Mouse (Mus musculus) stomach, embryonic 14.5 days (tissue): ENCODE results near the gene Tmem160. TPM values are rescaled to one million over a fixed set of nuclear protein-coding genes. Genes with fewer than 3 reads are reported as not detected.

Source experiments
- ATAC-seq: fragments of 200-750 bp; cut with Nextera tagmentation; 2 replicates; pipeline ENCODE4 v1.8.0; 2017; ENCODE audit warnings: low read depth, moderate TSS enrichment; ENCODE audit not compliant: insufficient number of reproducible peaks, insufficient read depth, low FRiP score
- H3K27ac ChIP-seq: fragments of 300-500 bp; sonication (generic); 2 replicates; pipeline ENCODE4 v1.5.1; 2014; ENCODE audit warnings: mild to moderate bottlenecking, low read length, moderate library complexity, mixed read lengths
- H3K27me3 ChIP-seq: fragments of 300-500 bp; sonication (generic); 2 replicates; pipeline ENCODE4 v1.6.1; 2014; ENCODE audit warnings: low read length, control low read depth, mixed read lengths; ENCODE audit not compliant: control insufficient read depth, insufficient read depth
- H3K36me3 ChIP-seq: fragments of 300-500 bp; sonication (generic); 2 replicates; pipeline ENCODE4 v1.6.1; 2014; ENCODE audit warnings: mild to moderate bottlenecking, control low read depth, low read length, moderate library complexity, mixed read lengths; ENCODE audit not compliant: control insufficient read depth, insufficient read depth
- H3K4me1 ChIP-seq: fragments of 300-500 bp; sonication (generic); 2 replicates; pipeline ENCODE4 v1.6.1; 2014; ENCODE audit warnings: low read length, control low read depth, mixed read lengths; ENCODE audit not compliant: control insufficient read depth, insufficient read depth
- H3K4me2 ChIP-seq: fragments of 300-500 bp; sonication (generic); replicated peaks from 2 replicates; pipeline ENCODE4 v1.6.1; 2014; ENCODE audit warnings: low read depth, low read length, control low read depth
- H3K4me3 ChIP-seq: fragments of 300-500 bp; sonication (generic); 2 replicates; pipeline ENCODE4 v1.5.1; 2014; ENCODE audit warnings: low read depth, low read length, control low read depth
- H3K9ac ChIP-seq: fragments of 300-500 bp; sonication (generic); replicated peaks from 2 replicates; pipeline ENCODE4 v1.6.1; 2014; ENCODE audit warnings: low read depth, mild to moderate bottlenecking, control low read depth, low read length, moderate library complexity, mixed read lengths
- H3K9me3 ChIP-seq: fragments of 300-500 bp; sonication (generic); 2 replicates; pipeline ENCODE4 v1.6.1; 2016; ENCODE audit warnings: low read depth, low read length, control low read depth; ENCODE audit not compliant: control insufficient read depth
- WGBS: fragments of 180-500 bp; shearing (Covaris S2); extraction: QIAGEN DNeasy Blood & Tissue Kit; methylation state at CpG from one replicate; pipeline ENCODE4 v1.1.7; 2014; 5-methylcytosine and 5-hydroxymethylcytosine counted together
- polyA plus RNA-seq: library from polyadenylated mRNA; unstranded; fragments of >200 nt; fragmentation: Nextera tagmentation; extraction: Ambion mirVana; gene quantifications from 2 replicates; pipeline ENCODE4 v1.2.1, GENCODE M21; 2014

Gene Tmem160
- polyA plus RNA-seq, 1 experiment from 2014 or later, result 53.9 TPM

- Histone ChIP-seq H3K27ac (no peak overlapping the region), H3K36me3 (no peaks in the 10 kb centered on the region), H3K4me1 (no peaks in the 10 kb centered on the region), H3K4me2 (no peak overlapping the region), H3K9me3 (no peaks in the 10 kb centered on the region), H3K27me3 (no peaks in the 10 kb centered on the region), H3K9ac (no peak overlapping the region), H3K4me3 (no peak overlapping the region)
- no peak for ATAC-seq
Measured at GRCm38 (mm10) chr7:16488816-16489215, 36.2 kb downstream of the Tmem160 start.

GRCm38 (mm10) chr7:16489948-16490347 lies 37.4 kb downstream of the Tmem160 start:
- H3K4me1 ChIP-seq, result no peaks in the 10 kb centered on the region
- no peak overlapping the region for H3K4me2 ChIP-seq
- H3K9me3 ChIP-seq, result no peaks in the 10 kb centered on the region
- no peaks in the 10 kb centered on the region for H3K36me3 ChIP-seq
- no peak overlapping the region for H3K27ac ChIP-seq
- no peak for ATAC-seq
- no peak overlapping the region for H3K4me3 ChIP-seq
- WGBS, result 80% methylated on average over 9 of the region's 9 CpGs
- H3K9ac ChIP-seq, result no peak overlapping the region
- no peaks in the 10 kb centered on the region for H3K27me3 ChIP-seq

GRCm38 (mm10) chr7:16491759-16492158 lies 39.2 kb downstream of the Tmem160 start:
- Histone ChIP-seq H3K36me3 (peaks cover 7% of the 10 kb centered on the region), H3K9me3 (no peaks in the 10 kb centered on the region), H3K27me3 (no peaks in the 10 kb centered on the region), H3K27ac (no peak overlapping the region), H3K4me2 (no peak overlapping the region), H3K4me3 (no peak overlapping the region), H3K4me1 (no peaks in the 10 kb centered on the region), H3K9ac (no peak overlapping the region)
- WGBS, result 35% methylated on average over 3 of the region's 3 CpGs
- ATAC-seq, result peak; percentile 44; the same call in 1 of the 2 replicates

- Histone ChIP-seq H3K36me3 (peaks cover 11% of the 10 kb centered on the region), H3K4me1 (no peaks in the 10 kb centered on the region), H3K9me3 (no peaks in the 10 kb centered on the region), H3K27me3 (no peaks in the 10 kb centered on the region), H3K4me3 (no peak overlapping the region), H3K9ac (no peak overlapping the region), H3K27ac (no peak overlapping the region), H3K4me2 (no peak overlapping the region)
- 61% methylated on average over 3 of the region's 3 CpGs for WGBS
- ATAC-seq, result no peak
Measured at GRCm38 (mm10) chr7:16492211-16492610, 39.6 kb downstream of the Tmem160 start.

- Histone ChIP-seq H3K4me1 (no peaks in the 10 kb centered on the region), H3K27me3 (no peaks in the 10 kb centered on the region), H3K36me3 (peaks cover 23% of the 10 kb centered on the region), H3K27ac (no peak overlapping the region), H3K9ac (no peak overlapping the region), H3K4me2 (no peak overlapping the region), H3K9me3 (no peaks in the 10 kb centered on the region), H3K4me3 (no peak overlapping the region)
- no peak for ATAC-seq
- 46% methylated on average over 2 of the region's 2 CpGs for WGBS
Measured at GRCm38 (mm10) chr7:16493361-16493760, 40.8 kb downstream of the Tmem160 start.

GRCm38 (mm10) chr7:16496260-16496659 lies 43.7 kb downstream of the Tmem160 start:
- no peak overlapping the region for H3K27ac ChIP-seq

GRCm38 (mm10) chr7:16499671-16500104 lies 47.1 kb downstream of the Tmem160 start:
- Histone ChIP-seq H3K27ac (no peak overlapping the region), H3K9ac (no peak overlapping the region), H3K36me3 (peaks cover 47% of the 10 kb centered on the region), H3K27me3 (no peaks in the 10 kb centered on the region), H3K9me3 (no peaks in the 10 kb centered on the region), H3K4me1 (no peaks in the 10 kb centered on the region), H3K4me2 (no peak overlapping the region), H3K4me3 (no peak overlapping the region)
- WGBS, result 84% methylated on average over 6 of the region's 6 CpGs
- ATAC-seq, result no peak

More at GRCm38 (mm10) chr7:16496260-16496659, 43.7 kb downstream of the Tmem160 start:
- no peak for ATAC-seq
- no peaks in the 10 kb centered on the region for H3K9me3 ChIP-seq
- 76% methylated on average over 3 of the region's 3 CpGs for whole genome bisulfite sequencing
- no peak overlapping the region for H3K4me2 ChIP-seq
- H3K4me3 ChIP-seq, result no peak overlapping the region
- no peaks in the 10 kb centered on the region for H3K4me1 ChIP-seq
- H3K9ac ChIP-seq, result no peak overlapping the region
- H3K27me3 ChIP-seq, result no peaks in the 10 kb centered on the region
- H3K36me3 ChIP-seq, result peaks cover 30% of the 10 kb centered on the region

- H3K4me2 ChIP-seq, result no peak overlapping the region
Measured at GRCm38 (mm10) chr7:16501571-16501970, 49.0 kb downstream of the Tmem160 start.

GRCm38 (mm10) chr7:16504573-16505225 lies 52.1 kb downstream of the Tmem160 start:
- Histone ChIP-seq H3K4me1 (no peaks in the 10 kb centered on the region), H3K27ac (no peak overlapping the region), H3K9me3 (no peaks in the 10 kb centered on the region), H3K27me3 (no peaks in the 10 kb centered on the region), H3K4me3 (no peak overlapping the region), H3K36me3 (peaks cover 37% of the 10 kb centered on the region), H3K4me2 (no peak overlapping the region), H3K9ac (no peak overlapping the region)
- ATAC-seq, result no peak
- WGBS, result 82% methylated on average over 2 of the region's 2 CpGs

More at GRCm38 (mm10) chr7:16501571-16501970, 49.0 kb downstream of the Tmem160 start:
- H3K36me3 ChIP-seq, result peaks cover 56% of the 10 kb centered on the region
- no peak overlapping the region for H3K4me3 ChIP-seq
- no peak overlapping the region for H3K27ac ChIP-seq
- no peaks in the 10 kb centered on the region for H3K4me1 ChIP-seq
- no peaks in the 10 kb centered on the region for H3K27me3 ChIP-seq
- ATAC-seq, result no peak
- WGBS, result 89% methylated on average over 4 of the region's 4 CpGs
- no peak overlapping the region for H3K9ac ChIP-seq
- H3K9me3 ChIP-seq, result no peaks in the 10 kb centered on the region
